Mouse (Mus musculus) spleen, adult 2 months (tissue): ENCODE results near the gene Pik3c2b. TPM values are rescaled to one million over a fixed set of nuclear protein-coding genes. Genes with fewer than 3 reads are reported as not detected.

Experiments
- DNase-seq, 2 experiments: peaks; one replicate each; pipeline versions ENCODE4 v3.0.0 to v3.0.0-alpha.2; 2012 to 2021; ENCODE audit warnings: low spot score in 2 of 2, low read depth in 1 of 2
- H3K27ac ChIP-seq: fragments of 200-500 bp; 2 replicates; pipeline ENCODE4 v1.5.1; 2012; ENCODE audit warnings: low read length, inconsistent platforms; ENCODE audit not compliant: insufficient read depth
- H3K27me3 ChIP-seq: fragments of 200-500 bp; 2 replicates; pipeline ENCODE4 v1.6.1; 2012; ENCODE audit warnings: mild to moderate bottlenecking, moderate library complexity, low read length, inconsistent platforms; ENCODE audit not compliant: control insufficient read depth, insufficient read depth
- H3K36me3 ChIP-seq: fragments of 200-500 bp; 2 replicates; pipeline ENCODE4 v1.6.1; 2012; ENCODE audit warnings: mild to moderate bottlenecking, low read length, inconsistent platforms; ENCODE audit not compliant: control insufficient read depth, insufficient read depth
- H3K4me1 ChIP-seq: fragments of 200-500 bp; 2 replicates; pipeline ENCODE4 v1.6.1; 2011; ENCODE audit warnings: inconsistent platforms; ENCODE audit not compliant: control insufficient read depth, insufficient read depth, insufficient read length
- H3K4me3 ChIP-seq: fragments of 200-500 bp; 2 replicates; pipeline ENCODE4 v1.5.1; 2011; ENCODE audit warnings: mild to moderate bottlenecking, inconsistent platforms; ENCODE audit not compliant: insufficient read depth, insufficient read length; ENCODE audit errors: extremely low read depth
- CTCF ChIP-seq: fragments of 200-500 bp; IDR thresholded peaks from 2 replicates; pipeline ENCODE4 v1.5.1; 2011; ENCODE audit warnings: mild to moderate bottlenecking, inconsistent platforms; ENCODE audit not compliant: insufficient read depth, insufficient read length, insufficient replicate concordance; ENCODE audit errors: extremely low read depth
- POLR2A ChIP-seq: fragments of 200-500 bp; IDR thresholded peaks from 2 replicates; pipeline ENCODE4 v1.6.1; 2011; ENCODE audit warnings: low read depth, low read length, inconsistent platforms
- WGBS: fragments of 180-500 bp; shearing (Covaris S2); methylation state at CpG from one replicate; pipeline ENCODE4 v1.1.7; 2018; 5-methylcytosine and 5-hydroxymethylcytosine counted together
- polyA plus RNA-seq: library from polyadenylated mRNA; depleted of rRNA; stranded (reverse); fragments of >200 nt; gene quantifications from 2 replicates; pipeline ENCODE4 v1.2.3, GENCODE M21; 2012

Gene Pik3c2b
- polyA plus RNA-seq, 1 experiment: 22.2 TPM

- Histone ChIP-seq H3K27ac (no peak overlapping the region), H3K36me3 (peaks cover 40% of the 10 kb centered on the region), H3K27me3 (no peaks in the 10 kb centered on the region), H3K4me1 (no peaks in the 10 kb centered on the region), H3K4me3 (no peak overlapping the region)
- no peak for TF ChIP-seq CTCF
- no peak for TF ChIP-seq POLR2A
- no peak for DNase-seq
- WGBS: 96% methylated on average over 6 of the region's 6 CpGs
These were observed 58.4 kb downstream of the Pik3c2b start for GRCm38 (mm10) chr1:133103871-133104270.

GRCm38 (mm10) chr1:133116108-133116507, 70.6 kb downstream of the Pik3c2b start:
- TF ChIP-seq POLR2A (no peak), CTCF (no peak)
- no peaks in the 10 kb centered on the region for H3K27me3 ChIP-seq
- H3K4me3 ChIP-seq: no peak overlapping the region
- no peak overlapping the region for H3K27ac ChIP-seq
- WGBS: 94% methylated on average over 4 of the region's 4 CpGs
- no peaks in the 10 kb centered on the region for H3K36me3 ChIP-seq
- no peaks in the 10 kb centered on the region for H3K4me1 ChIP-seq
- DNase-seq: no peak

GRCm38 (mm10) chr1:133118127-133118526, 72.7 kb downstream of the Pik3c2b start:
- TF ChIP-seq CTCF: no peak
- no peak for TF ChIP-seq POLR2A
- H3K36me3 ChIP-seq: no peaks in the 10 kb centered on the region
- no peak for DNase-seq
- WGBS: 82% methylated on average over 5 of the region's 5 CpGs
- no peak overlapping the region for H3K27ac ChIP-seq
- no peaks in the 10 kb centered on the region for H3K4me1 ChIP-seq
- no peak overlapping the region for H3K4me3 ChIP-seq
- H3K27me3 ChIP-seq: no peaks in the 10 kb centered on the region

- H3K4me3 ChIP-seq: no peak overlapping the region
These were observed 73.4 kb downstream of the Pik3c2b start for GRCm38 (mm10) chr1:133118844-133119243.

GRCm38 (mm10) chr1:133119931-133120712, 74.7 kb downstream of the Pik3c2b start:
- 60% methylated on average over 7 of the region's 7 CpGs for WGBS
- no peaks in the 10 kb centered on the region for H3K4me1 ChIP-seq
- H3K27me3 ChIP-seq: no peaks in the 10 kb centered on the region
- no peak for TF ChIP-seq CTCF
- no peak for TF ChIP-seq POLR2A
- no peaks in the 10 kb centered on the region for H3K36me3 ChIP-seq
- DNase-seq: no peak
- no peak overlapping the region for H3K4me3 ChIP-seq
- H3K27ac ChIP-seq: no peak overlapping the region

More at GRCm38 (mm10) chr1:133118844-133119243, 73.4 kb downstream of the Pik3c2b start:
- no peak overlapping the region for H3K27ac ChIP-seq
- WGBS: 84% methylated on average over 3 of the region's 3 CpGs
- no peaks in the 10 kb centered on the region for H3K36me3 ChIP-seq
- TF ChIP-seq CTCF (no peak), POLR2A (no peak)
- no peak for DNase-seq
- H3K4me1 ChIP-seq: no peaks in the 10 kb centered on the region
- no peaks in the 10 kb centered on the region for H3K27me3 ChIP-seq

- H3K27ac ChIP-seq: no peak overlapping the region
- WGBS: 74% methylated on average over 6 of the region's 6 CpGs
- DNase-seq: no peak
- H3K4me1 ChIP-seq: no peaks in the 10 kb centered on the region
- TF ChIP-seq POLR2A (no peak), CTCF (no peak)
- no peaks in the 10 kb centered on the region for H3K36me3 ChIP-seq
- H3K27me3 ChIP-seq: no peaks in the 10 kb centered on the region
- no peak overlapping the region for H3K4me3 ChIP-seq
These were observed 75.8 kb downstream of the Pik3c2b start for GRCm38 (mm10) chr1:133121246-133121645.

GRCm38 (mm10) chr1:133124137-133124536, 78.7 kb downstream of the Pik3c2b start:
- 96% methylated on average over 6 of the region's 6 CpGs for WGBS
- H3K27ac ChIP-seq: no peak overlapping the region
- no peaks in the 10 kb centered on the region for H3K4me1 ChIP-seq
- TF ChIP-seq POLR2A (no peak), CTCF (no peak)
- DNase-seq: no peak
- H3K36me3 ChIP-seq: no peaks in the 10 kb centered on the region
- no peaks in the 10 kb centered on the region for H3K27me3 ChIP-seq
- H3K4me3 ChIP-seq: no peak overlapping the region
